Mouse (Mus musculus): ENCODE measurements at regions not wholly inside any gene's neighbourhood (a gene's known extent, or its start where the extent isn't known, plus 50 kb on each side); places are given as distances from the start of the nearest gene placed in this dataset.

- TF ChIP-seq EP300 (IDR thresholded peaks at IDR 0.05; ENCODE audit: insufficient read depth, low read depth, low read length) (no peak), CTCF (IDR thresholded peaks at IDR 0.05) (no peak)
These were observed 143.1 kb downstream of the Vegfa start for GRCm38 (mm10) chr17:45889051-45889450.
